Mouse (Mus musculus): ENCODE data around the gene Armc3.

Gene Armc3

DNA sequence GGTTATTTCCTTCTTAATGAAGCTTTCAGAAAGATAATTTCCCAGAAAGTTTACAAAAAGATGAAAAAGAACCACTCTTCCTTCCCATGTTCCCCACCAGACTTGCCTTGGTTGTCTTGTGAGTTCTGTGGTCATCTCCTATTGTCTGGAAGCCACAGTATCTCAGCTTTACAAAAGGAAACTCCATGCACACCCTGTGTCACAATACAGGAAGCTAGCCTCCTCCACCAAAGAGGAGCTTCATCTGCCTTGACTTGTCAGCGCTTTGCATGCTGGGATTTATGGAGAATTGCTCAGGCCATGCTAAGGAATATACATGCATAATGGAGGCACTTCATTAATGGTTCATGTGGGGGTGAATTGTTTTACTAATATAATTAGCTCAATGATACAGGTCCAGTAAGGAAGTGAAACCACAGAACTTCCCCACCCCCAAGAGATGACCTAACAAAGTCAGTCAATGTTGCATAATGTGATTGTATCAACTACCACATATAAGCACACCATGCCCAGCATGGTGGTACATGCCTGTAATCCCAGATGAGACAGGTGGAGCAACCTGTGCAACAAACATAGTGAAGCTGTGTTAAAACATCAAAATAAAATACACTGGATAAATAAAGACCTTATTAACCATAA lies 152.6 kb downstream of the Armc3 start:
- DNase-seq (ENCODE audit: low spot score): no peak

DNA sequence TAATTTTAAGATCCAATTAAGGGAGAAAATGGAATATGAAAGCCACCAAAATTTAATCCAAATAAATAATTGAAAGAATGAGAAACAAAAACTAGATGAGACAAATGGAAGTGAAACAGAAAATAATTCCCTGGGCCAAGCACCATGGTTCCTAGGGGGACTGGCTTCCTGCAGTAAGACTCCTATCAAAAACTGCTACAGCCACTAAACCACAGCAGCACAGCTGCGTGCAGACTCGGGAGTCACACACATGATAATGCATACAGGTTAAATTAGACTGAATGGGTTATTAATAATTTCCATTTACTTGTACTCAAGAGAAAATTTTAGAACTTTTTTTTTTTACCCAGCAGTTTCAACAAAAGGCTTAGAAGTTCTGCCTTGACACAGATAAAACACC lies 154.1 kb downstream of the Armc3 start:
- DNase-seq (ENCODE audit: low spot score): no peak

All from spleen, adult 12 weeks (tissue).